Mouse (Mus musculus) E14TG2a.4 (cell line): Measurements from ENCODE around the gene Krtap27-1.
A peak's percentile ranks its signal among the peaks of the same experiment; 100 is the strongest.

ENCODE experiments used
- H3K27me3 ChIP-seq: 2 replicates; pipeline ENCODE4 v1.6.1; 2014; ENCODE audit warnings: low read length, control low read depth; ENCODE audit not compliant: insufficient read depth
- H3K36me3 ChIP-seq: 2 replicates; pipeline ENCODE4 v1.6.1; 2014; ENCODE audit warnings: low read length, control low read depth; ENCODE audit not compliant: insufficient read depth
- H3K4me1 ChIP-seq: replicated peaks from 2 replicates; pipeline ENCODE4 v1.6.1; 2014; ENCODE audit warnings: low read depth, low read length, control low read depth
- H3K4me3 ChIP-seq: replicated peaks from 2 replicates; pipeline ENCODE4 v1.5.1; 2014; ENCODE audit warnings: mild to moderate bottlenecking, low read length
- H3K9me3 ChIP-seq: 2 replicates; pipeline ENCODE4 v1.6.1; 2014; ENCODE audit warnings: low read length, control low read depth
- CTCF ChIP-seq: conservative IDR thresholded peaks from 2 replicates; pipeline ENCODE4 v1.5.1; 2014; ENCODE audit warnings: low read length
- NANOG ChIP-seq: IDR thresholded peaks from 2 replicates; pipeline ENCODE4 v1.6.1; 2014; ENCODE audit warnings: borderline replicate concordance, low read length, mixed read lengths
- POU5F1 ChIP-seq: IDR thresholded peaks from 2 replicates; pipeline ENCODE4 v1.6.1; 2014; ENCODE audit warnings: low read length, borderline replicate concordance

The Krtap27-1 gene

GRCm38 (mm10) chr16:88635142-88635541 is 36.3 kb downstream of the Krtap27-1 start:
- no peak overlapping the region for H3K4me3 ChIP-seq
- TF ChIP-seq POU5F1 (no peak), CTCF (no peak), NANOG (no peak)
- H3K4me1 ChIP-seq = no peaks in the 10 kb centered on the region
- H3K27me3 ChIP-seq = no peaks in the 10 kb centered on the region
- H3K36me3 ChIP-seq = no peaks in the 10 kb centered on the region
- no peaks in the 10 kb centered on the region for H3K9me3 ChIP-seq

DNA sequence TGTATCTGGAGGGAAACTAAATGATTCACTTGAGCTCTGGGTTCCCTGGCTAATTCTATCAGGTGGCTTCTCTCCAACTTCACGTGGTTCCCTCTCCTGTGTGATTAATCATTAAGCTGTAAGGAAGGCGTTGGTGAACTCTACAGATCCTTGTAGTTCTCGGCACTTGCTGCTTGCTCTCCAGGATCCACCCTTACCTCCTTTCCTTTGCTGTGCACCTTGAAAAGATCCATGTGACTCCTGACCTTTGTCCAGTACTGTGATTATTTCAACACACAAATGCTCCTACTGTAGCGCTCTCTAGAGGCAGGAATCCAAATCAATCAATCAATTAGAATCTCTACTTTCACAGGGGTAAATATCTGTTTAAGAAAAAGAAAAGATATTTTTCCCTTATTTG is 40.0 kb downstream of the Krtap27-1 start:
- no peak for TF ChIP-seq NANOG
- TF ChIP-seq CTCF = 0 out of 2 replicates have a peak, but pooled peaks have one; percentile 10
- TF ChIP-seq POU5F1 = no peak

GRCm38 (mm10) chr16:88627566-88627965 is 43.9 kb downstream of the Krtap27-1 start, which contains the start of gene 2310079G19Rik:
TSS of gene 2310079G19Rik (minus strand) at chr16:88627666.
- TF ChIP-seq POU5F1 (no peak), NANOG (no peak), CTCF (no peak)
- Histone ChIP-seq H3K36me3 (no peaks in the 10 kb centered on the region), H3K4me3 (no peak within 1 kb of the TSS), H3K4me1 (no peaks in the 10 kb centered on the region), H3K9me3 (no peaks in the 10 kb centered on the region), H3K27me3 (no peaks in the 10 kb centered on the region)

More for the DNA sequence above, 40.0 kb downstream of the Krtap27-1 start:
- H3K9me3 ChIP-seq = no peaks in the 10 kb centered on the region
- H3K27me3 ChIP-seq = no peaks in the 10 kb centered on the region
- H3K4me1 ChIP-seq = no peaks in the 10 kb centered on the region
- H3K4me3 ChIP-seq = no peak overlapping the region
- no peaks in the 10 kb centered on the region for H3K36me3 ChIP-seq
